Mouse (Mus musculus) layer of hippocampus, adult 8-10 months (tissue): Measurements from ENCODE around the gene Atp6v0b. TPM values are rescaled to one million over a fixed set of nuclear protein-coding genes. Genes with fewer than 3 reads are reported as not detected.

ENCODE experiments used
- DNase-seq, 2 experiments: peaks; one replicate each; pipeline ENCODE4 v3.0.0; 2022; ENCODE audit warnings: low spot score in 2 of 2
- total RNA-seq, 4 experiments: library from RNA; stranded (reverse); gene quantifications; 2 replicates each; pipeline ENCODE4 v1.2.4; 2022

The Atp6v0b gene
- total RNA-seq, 4 experiments from 2014 or later, result 406 to 438 (median 423) TPM

DNA sequence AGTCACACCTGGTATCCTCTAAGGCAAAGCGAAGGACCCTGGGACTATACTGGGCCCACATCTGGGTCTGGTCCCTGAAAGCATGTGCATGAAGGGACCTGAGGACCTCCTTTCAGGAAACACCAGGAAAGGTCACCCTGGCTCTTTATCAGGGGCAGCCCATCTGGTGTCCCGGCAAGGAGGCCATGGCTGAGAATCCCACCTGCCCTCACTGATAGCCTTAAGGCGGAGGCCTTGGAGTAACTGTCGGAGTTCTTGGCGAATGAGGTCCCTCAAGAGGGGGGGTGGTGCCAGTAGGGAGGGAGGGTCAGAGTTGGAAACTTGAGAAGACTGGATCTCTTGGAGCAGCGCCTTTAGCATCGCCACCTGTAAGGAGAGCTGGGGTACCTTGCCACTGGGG is 15.3 kb downstream of the Atp6v0b start:
- DNase-seq, result no peak

GRCm38 (mm10) chr4:117870437-117870836 is 16.7 kb downstream of the Atp6v0b start:
- no peak for DNase-seq

GRCm38 (mm10) chr4:117869317-117869716 is 17.8 kb downstream of the Atp6v0b start:
- no peak for DNase-seq

GRCm38 (mm10) chr4:117867823-117868222 is 19.3 kb downstream of the Atp6v0b start:
- peak in 1 of 2 experiments; percentile 54 for DNase-seq

- no peak for DNase-seq
Measured at GRCm38 (mm10) chr4:117867000-117867399, 20.1 kb downstream of the Atp6v0b start.

GRCm38 (mm10) chr4:117866083-117866482 is 21.1 kb downstream of the Atp6v0b start:
- DNase-seq, result no peak

DNA sequence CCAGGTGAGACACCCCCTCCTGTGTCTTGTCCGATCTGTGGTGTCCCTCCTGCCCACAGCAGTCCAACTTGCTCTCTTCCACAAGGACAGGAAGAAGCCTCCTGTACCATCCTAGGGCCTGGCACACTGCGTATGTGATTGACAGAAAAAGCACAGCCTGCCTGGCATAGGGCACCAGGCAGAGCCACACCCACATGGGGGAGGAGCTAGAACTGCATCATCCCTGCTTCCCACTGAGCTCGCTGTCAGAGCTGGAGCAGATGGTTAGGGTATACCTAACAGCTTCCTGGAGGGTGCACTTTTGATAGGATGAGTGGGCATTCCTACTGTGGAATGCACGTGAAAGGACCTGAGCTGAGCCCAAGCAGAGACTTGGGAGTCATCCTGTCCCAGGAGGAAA is 24.3 kb downstream of the Atp6v0b start:
- peak; percentile 47 to 69 for DNase-seq

GRCm38 (mm10) chr4:117860570-117860969 is 26.6 kb downstream of the Atp6v0b start:
- DNase-seq, result no peak

GRCm38 (mm10) chr4:117858794-117859193 is 28.3 kb downstream of the Atp6v0b start:
- peak; percentile 53 to 64 for DNase-seq

DNA sequence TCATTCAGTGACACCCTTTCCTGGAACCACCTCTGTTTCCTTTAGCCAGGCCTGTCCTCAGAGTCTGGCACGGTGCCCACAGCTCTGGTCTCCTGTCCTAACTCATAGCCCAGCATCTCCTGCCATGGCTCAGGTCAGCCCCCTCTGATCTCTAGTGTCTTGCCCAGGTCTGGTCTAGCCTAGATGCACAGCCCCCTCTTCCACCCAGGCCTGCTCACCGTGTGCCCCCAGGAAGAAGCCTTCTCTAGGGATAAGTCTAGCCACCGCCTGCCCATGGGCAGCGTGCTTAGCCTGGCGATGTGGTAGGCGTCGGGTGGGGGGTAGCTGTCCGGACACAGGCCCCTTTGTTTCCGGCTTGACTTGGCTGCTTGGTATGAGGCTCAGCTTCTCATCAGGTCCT is 32.0 kb downstream of the Atp6v0b start:
- DNase-seq, result peak; percentile 49

- DNase-seq, result no peak
Measured at GRCm38 (mm10) chr4:117852152-117852868, 34.8 kb downstream of the Atp6v0b start.

DNA sequence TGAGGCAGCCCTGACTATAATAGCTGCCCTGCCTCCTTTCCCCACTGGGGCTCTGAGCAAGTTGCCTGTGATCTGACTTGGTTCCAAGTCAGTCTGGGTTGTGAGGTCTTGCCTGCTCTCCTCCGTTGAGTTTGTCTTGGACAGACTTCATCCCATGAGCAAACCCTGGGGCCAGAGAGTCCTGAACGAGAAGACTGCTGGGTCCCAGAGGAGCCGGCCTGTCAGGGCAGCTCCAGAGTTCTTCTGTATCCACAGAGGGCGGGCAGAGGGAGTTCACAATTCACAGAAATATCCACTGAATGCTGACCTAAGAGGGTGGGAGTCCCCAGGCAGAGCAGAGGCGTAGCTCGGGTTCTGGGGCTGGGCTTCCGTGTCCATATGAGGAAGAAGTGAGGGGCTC is 36.3 kb downstream of the Atp6v0b start:
- DNase-seq, result no peak

- DNase-seq, result no peak
Measured at GRCm38 (mm10) chr4:117850176-117850575, 37.0 kb downstream of the Atp6v0b start.

GRCm38 (mm10) chr4:117849506-117849905 is 37.6 kb downstream of the Atp6v0b start:
- DNase-seq, result no peak

- no peak for DNase-seq
Measured at GRCm38 (mm10) chr4:117849063-117849462, 38.1 kb downstream of the Atp6v0b start.

DNA sequence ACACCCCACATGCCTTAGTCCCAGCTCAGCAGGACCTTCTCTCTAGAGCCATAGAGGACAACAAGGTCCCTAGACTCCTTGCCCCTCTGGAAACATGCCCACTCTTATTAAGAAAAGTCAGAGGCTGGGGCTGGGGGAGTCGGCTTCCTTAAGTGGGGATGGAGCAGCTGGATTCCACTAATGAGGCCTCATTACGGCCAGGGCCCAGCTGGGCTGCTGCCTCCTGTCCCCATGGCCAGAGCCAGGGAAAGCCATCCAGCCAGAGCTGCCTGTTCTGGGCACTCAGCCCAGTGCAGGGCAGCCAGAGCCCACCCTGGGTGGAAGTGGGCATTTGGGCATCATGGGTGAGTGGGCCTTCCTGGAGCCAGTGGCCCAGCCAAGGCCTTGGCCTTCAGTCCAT is 40.1 kb downstream of the Atp6v0b start:
- DNase-seq, result peak; percentile 46 to 66

DNA sequence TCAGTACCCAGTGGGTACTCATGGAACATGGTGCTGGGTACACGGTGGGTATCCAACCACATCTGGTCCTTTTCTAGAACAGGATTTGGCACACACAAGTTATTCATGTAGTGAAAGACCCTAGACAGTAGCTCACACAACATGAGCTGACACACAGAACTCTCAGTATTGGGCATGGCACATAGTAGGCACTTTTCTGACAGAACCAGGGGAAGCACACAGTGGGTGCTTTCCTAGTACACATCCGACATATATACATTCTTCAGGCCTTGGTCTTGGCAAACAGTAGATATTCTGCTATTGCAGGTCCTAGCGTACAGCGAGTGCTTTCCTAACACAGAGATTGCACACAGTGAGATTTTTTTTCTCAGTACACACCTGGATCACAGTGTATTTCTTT is 40.9 kb downstream of the Atp6v0b start:
- no peak for DNase-seq

- DNase-seq, result no peak
Measured at GRCm38 (mm10) chr4:117845316-117845715, 41.8 kb downstream of the Atp6v0b start.

- DNase-seq, result no peak
Measured at GRCm38 (mm10) chr4:117844467-117844866, 42.7 kb downstream of the Atp6v0b start.

DNA sequence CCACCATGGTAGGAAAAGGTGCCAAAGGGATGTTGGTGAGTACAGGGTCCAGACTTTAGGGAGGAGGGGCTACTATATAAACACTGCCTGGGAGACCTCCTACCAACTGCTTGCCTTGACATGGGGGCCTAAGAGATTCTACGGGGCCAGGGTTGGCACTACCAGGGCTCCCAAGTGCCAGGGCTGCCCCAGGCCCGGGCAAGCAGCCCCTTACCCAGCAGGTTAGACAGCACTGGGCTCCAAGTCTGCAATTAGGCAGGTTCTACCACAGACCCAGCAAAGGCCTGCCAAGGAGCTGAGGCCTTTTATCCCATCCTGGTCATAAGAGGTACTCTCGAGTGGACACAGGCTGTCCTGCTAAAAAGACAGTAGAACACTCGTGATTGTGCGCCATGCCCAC is 44.0 kb downstream of the Atp6v0b start:
- no peak for DNase-seq

- no peak for DNase-seq
Measured at GRCm38 (mm10) chr4:117841566-117841965, 45.6 kb downstream of the Atp6v0b start.

- DNase-seq, result no peak
Measured at GRCm38 (mm10) chr4:117840821-117841220, 46.3 kb downstream of the Atp6v0b start.

DNA sequence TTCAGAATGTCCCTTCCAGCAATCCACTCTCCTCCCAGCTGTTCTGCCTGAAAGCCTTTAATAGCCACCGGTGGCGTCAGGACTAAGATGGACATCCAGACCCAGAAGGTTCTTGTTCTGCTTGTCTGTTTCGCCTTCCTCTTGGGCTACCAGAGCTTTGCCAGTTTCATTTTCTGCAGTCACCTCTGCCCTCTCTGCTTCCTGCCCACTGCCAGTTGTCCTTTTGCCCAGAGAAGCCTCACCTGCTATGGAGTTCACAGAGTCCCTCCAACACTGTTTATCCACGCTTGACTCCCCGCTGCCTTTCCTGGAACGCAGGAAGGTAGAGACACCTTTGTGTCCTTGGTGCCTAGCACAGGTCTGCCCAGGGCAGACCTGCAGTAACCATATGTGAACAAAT is 47.8 kb downstream of the Atp6v0b start:
- no peak for DNase-seq

DNA sequence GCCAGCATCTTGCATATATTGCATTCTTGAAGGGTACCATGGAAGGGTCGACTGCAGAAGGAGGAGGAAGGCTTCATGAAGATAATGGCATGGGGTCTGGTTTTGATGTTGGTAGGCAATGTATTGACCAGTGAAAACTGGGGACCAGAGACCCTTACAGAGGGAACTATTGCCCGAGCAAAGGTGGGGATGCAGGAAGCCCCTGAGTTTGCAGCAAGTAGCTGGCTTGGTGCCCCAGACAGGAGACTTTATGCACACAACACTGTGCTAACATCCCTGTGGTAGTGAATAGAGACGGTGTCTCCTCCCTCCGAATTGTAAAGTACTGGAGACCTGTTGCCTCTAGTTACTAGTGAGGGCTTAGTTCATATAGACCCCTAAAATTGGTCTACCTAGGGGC is 49.9 kb downstream of the Atp6v0b start:
- DNase-seq, result peak in 1 of 2 experiments; percentile 5
